Mouse (Mus musculus): ENCODE results near the gene Exph5.

Exph5 gene

GRCm38 (mm10) chr9:53397685-53398387 is 96.4 kb downstream of the Exph5 start:
- Histone ChIP-seq H3K4me3 (replicated peaks; ENCODE audit: low read length) (peak overlapping the region; percentile 72), H3K27me3 (ENCODE audit: insufficient read depth, low read length) (no peaks in the 10 kb centered on the region), H3K9me3 (ENCODE audit: low read length) (no peaks in the 10 kb centered on the region), H3K4me1 (replicated peaks; ENCODE audit: low read depth, low read length) (peaks cover 33% of the 10 kb centered on the region), H3K36me3 (ENCODE audit: insufficient read depth, low read length) (no peaks in the 10 kb centered on the region)
- TF ChIP-seq NANOG (IDR thresholded peaks at IDR 0.05; ENCODE audit: borderline replicate concordance, low read length) = no peak
- TF ChIP-seq POU5F1 (IDR thresholded peaks at IDR 0.05; ENCODE audit: borderline replicate concordance, low read length) = no peak
- no peak for TF ChIP-seq CTCF (conservative IDR thresholded peaks at IDR 0.05; ENCODE audit: low read length)

GRCm38 (mm10) chr9:53398388-53398700 is 96.9 kb downstream of the Exph5 start:
- Histone ChIP-seq H3K36me3 (ENCODE audit: insufficient read depth, low read length) (no peaks in the 10 kb centered on the region), H3K27me3 (ENCODE audit: insufficient read depth, low read length) (no peaks in the 10 kb centered on the region), H3K4me3 (replicated peaks; ENCODE audit: low read length) (peak overlapping the region; percentile 72), H3K4me1 (replicated peaks; ENCODE audit: low read depth, low read length) (peaks cover 38% of the 10 kb centered on the region), H3K9me3 (ENCODE audit: low read length) (no peaks in the 10 kb centered on the region)
- TF ChIP-seq CTCF (conservative IDR thresholded peaks at IDR 0.05; ENCODE audit: low read length) = peak; percentile 44
- TF ChIP-seq POU5F1 (IDR thresholded peaks at IDR 0.05; ENCODE audit: borderline replicate concordance, low read length) = no peak

GRCm38 (mm10) chr9:53399537-53399936 is 98.1 kb downstream of the Exph5 start:
- Histone ChIP-seq H3K9me3 (ENCODE audit: low read length) (no peaks in the 10 kb centered on the region), H3K27me3 (ENCODE audit: insufficient read depth, low read length) (no peaks in the 10 kb centered on the region), H3K4me1 (replicated peaks; ENCODE audit: low read depth, low read length) (peaks cover 41% of the 10 kb centered on the region), H3K36me3 (ENCODE audit: insufficient read depth, low read length) (no peaks in the 10 kb centered on the region), H3K4me3 (replicated peaks; ENCODE audit: low read length) (no peak overlapping the region)
- no peak for TF ChIP-seq POU5F1 (IDR thresholded peaks at IDR 0.05; ENCODE audit: borderline replicate concordance, low read length)
- TF ChIP-seq NANOG (IDR thresholded peaks at IDR 0.05; ENCODE audit: borderline replicate concordance, low read length) = no peak
- TF ChIP-seq CTCF (conservative IDR thresholded peaks at IDR 0.05; ENCODE audit: low read length) = no peak

- peaks cover 50% of the 10 kb centered on the region for H3K4me1 ChIP-seq (replicated peaks; ENCODE audit: low read depth, low read length)
Measured at GRCm38 (mm10) chr9:53400696-53401095, 99.2 kb downstream of the Exph5 start.

DNA sequence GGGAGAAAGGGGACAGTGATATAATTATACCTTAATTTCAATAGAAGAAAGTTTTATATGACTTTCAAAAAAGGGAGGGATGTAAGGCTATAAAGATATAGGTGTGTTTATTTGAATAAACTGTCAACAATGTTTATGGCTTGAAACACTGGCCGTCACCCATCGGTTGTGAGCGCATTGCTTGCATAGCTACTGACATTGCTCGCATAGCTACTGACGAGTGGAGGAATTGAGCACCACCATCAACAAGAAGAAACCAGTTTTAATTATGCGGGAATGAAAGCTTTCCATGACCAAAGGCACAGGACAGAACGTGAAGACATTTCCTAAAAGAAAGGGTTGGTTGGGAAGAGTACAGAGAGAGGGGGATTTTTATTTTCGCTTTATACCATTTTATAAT is 99.7 kb downstream of the Exph5 start:
- Histone ChIP-seq H3K27me3 (ENCODE audit: insufficient read depth, low read length) (no peaks in the 10 kb centered on the region), H3K4me1 (replicated peaks; ENCODE audit: low read depth, low read length) (peaks cover 54% of the 10 kb centered on the region), H3K4me3 (replicated peaks; ENCODE audit: low read length) (no peak overlapping the region), H3K9me3 (ENCODE audit: low read length) (no peaks in the 10 kb centered on the region), H3K36me3 (ENCODE audit: insufficient read depth, low read length) (no peaks in the 10 kb centered on the region)
- TF ChIP-seq CTCF (conservative IDR thresholded peaks at IDR 0.05; ENCODE audit: low read length) (no peak), POU5F1 (IDR thresholded peaks at IDR 0.05; ENCODE audit: borderline replicate concordance, low read length) (no peak), NANOG (IDR thresholded peaks at IDR 0.05; ENCODE audit: borderline replicate concordance, low read length) (no peak)

More at GRCm38 (mm10) chr9:53400696-53401095, 99.2 kb downstream of the Exph5 start:
- Histone ChIP-seq H3K9me3 (ENCODE audit: low read length) (no peaks in the 10 kb centered on the region), H3K4me3 (replicated peaks; ENCODE audit: low read length) (no peak overlapping the region), H3K36me3 (ENCODE audit: insufficient read depth, low read length) (no peaks in the 10 kb centered on the region), H3K27me3 (ENCODE audit: insufficient read depth, low read length) (no peaks in the 10 kb centered on the region)
- TF ChIP-seq POU5F1 (IDR thresholded peaks at IDR 0.05; ENCODE audit: borderline replicate concordance, low read length) (no peak), NANOG (IDR thresholded peaks at IDR 0.05; ENCODE audit: borderline replicate concordance, low read length) (no peak), CTCF (conservative IDR thresholded peaks at IDR 0.05; ENCODE audit: low read length) (no peak)

- Histone ChIP-seq H3K27me3 (ENCODE audit: insufficient read depth, low read length) (no peaks in the 10 kb centered on the region), H3K9me3 (ENCODE audit: low read length) (no peaks in the 10 kb centered on the region), H3K4me1 (replicated peaks; ENCODE audit: low read depth, low read length) (peaks cover 56% of the 10 kb centered on the region), H3K4me3 (replicated peaks; ENCODE audit: low read length) (peak within 1 kb of the TSS; percentile 82), H3K36me3 (ENCODE audit: insufficient read depth, low read length) (no peaks in the 10 kb centered on the region)
- no peak for TF ChIP-seq POU5F1 (IDR thresholded peaks at IDR 0.05; ENCODE audit: borderline replicate concordance, low read length)
- TF ChIP-seq NANOG (IDR thresholded peaks at IDR 0.05; ENCODE audit: borderline replicate concordance, low read length) = no peak
- TF ChIP-seq CTCF (conservative IDR thresholded peaks at IDR 0.05; ENCODE audit: low read length) = no peak
Measured at GRCm38 (mm10) chr9:53402291-53402711, 100.8 kb downstream of the Exph5 start, which contains the start of gene 4930550C14Rik. TSS of gene 4930550C14Rik (plus strand) at chr9:53402325.

GRCm38 (mm10) chr9:53402991-53403390 is 101.5 kb downstream of the Exph5 start:
- no peaks in the 10 kb centered on the region for H3K27me3 ChIP-seq (ENCODE audit: insufficient read depth, low read length)
- TF ChIP-seq CTCF (conservative IDR thresholded peaks at IDR 0.05; ENCODE audit: low read length) = no peak
- TF ChIP-seq POU5F1 (IDR thresholded peaks at IDR 0.05; ENCODE audit: borderline replicate concordance, low read length) = no peak
- TF ChIP-seq NANOG (IDR thresholded peaks at IDR 0.05; ENCODE audit: borderline replicate concordance, low read length) = no peak

GRCm38 (mm10) chr9:53404050-53404752 is 102.7 kb downstream of the Exph5 start:
- no peaks in the 10 kb centered on the region for H3K9me3 ChIP-seq (ENCODE audit: low read length)
- peak overlapping the region; percentile 82 for H3K4me3 ChIP-seq (replicated peaks; ENCODE audit: low read length)
- H3K36me3 ChIP-seq (ENCODE audit: insufficient read depth, low read length) = no peaks in the 10 kb centered on the region
- no peaks in the 10 kb centered on the region for H3K27me3 ChIP-seq (ENCODE audit: insufficient read depth, low read length)
- TF ChIP-seq POU5F1 (IDR thresholded peaks at IDR 0.05; ENCODE audit: borderline replicate concordance, low read length) (no peak), CTCF (conservative IDR thresholded peaks at IDR 0.05; ENCODE audit: low read length) (no peak), NANOG (IDR thresholded peaks at IDR 0.05; ENCODE audit: borderline replicate concordance, low read length) (no peak)
- H3K4me1 ChIP-seq (replicated peaks; ENCODE audit: low read depth, low read length) = peaks cover 47% of the 10 kb centered on the region

More at GRCm38 (mm10) chr9:53402991-53403390, 101.5 kb downstream of the Exph5 start:
- peaks cover 49% of the 10 kb centered on the region for H3K4me1 ChIP-seq (replicated peaks; ENCODE audit: low read depth, low read length)
- peak overlapping the region; percentile 82 for H3K4me3 ChIP-seq (replicated peaks; ENCODE audit: low read length)
- H3K9me3 ChIP-seq (ENCODE audit: low read length) = no peaks in the 10 kb centered on the region
- H3K36me3 ChIP-seq (ENCODE audit: insufficient read depth, low read length) = no peaks in the 10 kb centered on the region

All from E14TG2a.4 (cell line).